ENCODE assay signal across 25 mouse cellular contexts in genomic region chr5:14404344-14404743, GRCm38 (mm10).
"Had no signal": no experiment of that assay in that cellular context is flagged by ENCODE, and none has a peak within 500 bp of the region (broad histone marks: within the 10 kb centered on the region; RNA-seq: fewer than 3 reads in every experiment).

No protein-coding gene starts in this region.

- H3K36me3 ChIP-seq: embryonic facial prominence, embryonic 10.5 days; embryonic facial prominence, embryonic 12.5 days; embryonic facial prominence, embryonic 13.5 days; embryonic facial prominence, embryonic 15.5 days; forebrain, embryonic 10.5 days; forebrain, embryonic 12.5 days; forebrain, embryonic 15.5 days had no signal

- H3K4me3 ChIP-seq: embryonic facial prominence, embryonic 10.5 days; embryonic facial prominence, embryonic 12.5 days; embryonic facial prominence, embryonic 13.5 days; embryonic facial prominence, embryonic 15.5 days; erythroblast, embryonic 14.5 days; forebrain, embryonic 10.5 days; forebrain, embryonic 12.5 days; forebrain, embryonic 13.5 days; forebrain, embryonic 15.5 days; gastrocnemius, adult 2 months; heart, adult 2 months had no signal

- H3K4me1 ChIP-seq: embryonic facial prominence, embryonic 10.5 days; embryonic facial prominence, embryonic 12.5 days; embryonic facial prominence, embryonic 13.5 days; embryonic facial prominence, embryonic 15.5 days; forebrain, embryonic 10.5 days; forebrain, embryonic 12.5 days; forebrain, embryonic 13.5 days; forebrain, embryonic 15.5 days had no signal

- H3K9me3 ChIP-seq: embryonic facial prominence, embryonic 10.5 days; embryonic facial prominence, embryonic 12.5 days; embryonic facial prominence, embryonic 13.5 days; embryonic facial prominence, embryonic 15.5 days; forebrain, embryonic 10.5 days; forebrain, embryonic 12.5 days; forebrain, embryonic 13.5 days; forebrain, embryonic 15.5 days had no signal

- H3K9ac ChIP-seq: embryonic facial prominence, embryonic 12.5 days; embryonic facial prominence, embryonic 13.5 days; embryonic facial prominence, embryonic 15.5 days; forebrain, embryonic 12.5 days; forebrain, embryonic 13.5 days; forebrain, embryonic 15.5 days; forebrain, postnatal 0 days had no signal

- H3K27ac ChIP-seq: embryonic facial prominence, embryonic 10.5 days; embryonic facial prominence, embryonic 12.5 days; embryonic facial prominence, embryonic 13.5 days; embryonic facial prominence, embryonic 15.5 days; forebrain, embryonic 10.5 days; forebrain, embryonic 12.5 days; forebrain, embryonic 13.5 days; forebrain, embryonic 15.5 days; gastrocnemius, adult 2 months; heart, adult 2 months had no signal

- DNase-seq: cerebellum, adult 9-10 months; cerebellum, adult 9-11 months; cerebellum, postnatal 10 days; cerebellum, postnatal 14 days; cerebellum, postnatal 25 days; cerebellum, postnatal 36 days; embryo, embryonic 11 days; forebrain, postnatal 0 days; gastrocnemius, adult 2 months; gastrocnemius, postnatal 10 days; gastrocnemius, postnatal 14 days; gastrocnemius, postnatal 25 days; gastrocnemius, postnatal 36 days; heart, adult 11 months; heart, adult 18-20 months; heart, adult 2 months had no signal

- H3K27me3 ChIP-seq: embryonic facial prominence, embryonic 12.5 days; embryonic facial prominence, embryonic 13.5 days; embryonic facial prominence, embryonic 15.5 days; forebrain, embryonic 12.5 days; forebrain, embryonic 13.5 days; forebrain, embryonic 15.5 days had no signal
